Mouse (Mus musculus) T-helper 2 cell (primary cell): ENCODE data around the gene Dusp14.

Experiments
- in situ Hi-C: fragments of 300-600 bp; cut with MboI, MseI; formaldehyde crosslinking; loops from one replicate; pipeline ENCODE4 v1.15.1; 2025; ENCODE audit warnings: high pct_unique_total_duplicates

The Dusp14 gene

GRCm38 (mm10) chr11:84069034-84069370, at the start of gene Dusp14:
Dusp14 (minus strand) TSS chr11:84069261.
- in situ Hi-C loops = no loop called here

- in situ Hi-C loops = no loop called here
These were observed 48.4 kb upstream of the Dusp14 start for GRCm38 (mm10) chr11:84117431-84117830.

DNA sequence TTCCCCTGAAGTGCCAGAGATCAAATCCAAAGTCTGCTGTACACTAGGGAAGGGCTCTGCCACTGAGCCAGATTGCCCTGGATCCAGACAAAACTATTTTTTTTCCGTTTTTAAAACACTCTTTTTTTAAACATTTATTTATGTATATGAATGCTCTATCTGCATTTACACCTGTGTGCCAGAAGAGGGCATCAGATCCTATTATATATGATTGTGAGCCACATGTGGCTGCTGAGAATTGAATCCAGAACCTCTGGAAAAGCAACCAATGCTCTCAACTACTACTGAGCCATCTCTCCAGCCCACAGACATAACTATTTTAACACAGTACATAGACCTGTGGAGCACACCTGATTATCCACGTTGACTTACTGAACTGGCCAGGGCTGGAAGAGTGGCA, 47.2 kb upstream of the Dusp14 start:
- in situ Hi-C loops = no loop called here

- in situ Hi-C loops = no loop called here
These were observed 46.6 kb upstream of the Dusp14 start for GRCm38 (mm10) chr11:84115646-84116045.

- in situ Hi-C loops = no loop called here
These were observed 44.6 kb upstream of the Dusp14 start for GRCm38 (mm10) chr11:84113623-84114022.

GRCm38 (mm10) chr11:84107137-84107536, 38.1 kb upstream of the Dusp14 start:
- in situ Hi-C loops = no loop called here

- in situ Hi-C loops = no loop called here
These were observed 35.0 kb upstream of the Dusp14 start for GRCm38 (mm10) chr11:84104036-84104435.

GRCm38 (mm10) chr11:84101182-84101581, 32.1 kb upstream of the Dusp14 start:
- in situ Hi-C loops = no loop called here

- in situ Hi-C loops = no loop called here
These were observed 28.4 kb upstream of the Dusp14 start for GRCm38 (mm10) chr11:84097251-84097998.

- in situ Hi-C loops = no loop called here
These were observed 26.0 kb upstream of the Dusp14 start for GRCm38 (mm10) chr11:84095084-84095483.

DNA sequence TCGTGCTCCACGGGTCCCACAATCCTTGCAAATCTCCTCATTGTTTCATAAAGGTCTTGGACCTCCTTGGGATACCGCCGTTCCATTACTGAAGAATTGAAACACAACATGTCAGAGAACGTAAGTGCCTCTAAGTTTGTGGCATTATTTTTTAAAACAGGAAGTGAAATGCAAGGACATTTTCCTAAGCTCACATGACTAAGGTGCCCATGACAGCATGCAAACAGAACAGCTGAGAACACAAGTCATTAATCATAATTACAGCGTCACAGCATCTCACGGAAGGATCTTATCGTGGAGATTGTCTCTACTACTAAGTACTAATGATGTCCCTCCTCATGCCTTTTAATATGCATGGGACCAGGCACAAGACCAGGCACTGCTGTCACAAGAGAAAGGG, 21.5 kb upstream of the Dusp14 start:
- in situ Hi-C loops = no loop called here

DNA sequence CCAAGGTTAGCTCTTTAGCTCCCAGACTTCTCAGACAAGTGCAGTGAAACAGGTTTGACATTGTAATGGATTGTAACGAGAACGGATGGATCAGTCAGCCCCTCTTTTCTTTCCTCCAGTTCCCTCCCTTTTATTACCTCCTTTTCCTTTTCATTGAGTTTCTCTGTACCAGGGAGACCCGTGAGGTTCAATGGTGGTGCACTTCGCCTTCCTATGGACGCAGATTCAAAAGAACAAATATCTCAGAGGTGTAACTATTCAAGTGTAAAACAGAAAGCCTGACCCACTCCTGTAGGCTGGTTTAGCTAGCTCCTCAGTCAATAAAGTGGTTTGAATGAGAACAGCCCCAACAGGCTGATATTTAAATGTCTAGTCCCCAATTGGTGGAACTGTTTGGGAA, 12.8 kb upstream of the Dusp14 start:
- in situ Hi-C loops = no loop called here

DNA sequence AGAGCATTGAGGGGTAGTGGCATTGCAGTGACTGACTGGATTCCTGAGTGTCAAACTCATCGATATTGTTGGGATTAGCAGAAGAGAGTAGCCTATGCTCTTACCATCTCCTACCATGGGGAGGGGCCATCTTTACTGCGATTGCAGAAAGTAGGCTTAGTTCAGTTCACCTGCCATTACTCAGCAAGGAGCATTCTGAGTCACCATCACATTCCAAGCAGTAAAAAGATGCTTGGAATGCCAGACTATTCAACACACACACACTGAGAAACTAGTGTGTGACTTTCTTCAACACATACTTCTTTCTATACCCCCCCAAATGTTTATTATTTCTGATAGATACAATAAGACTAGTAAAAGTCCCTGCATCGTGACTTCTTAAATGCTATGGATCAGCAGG, 11.3 kb upstream of the Dusp14 start:
- in situ Hi-C loops = no loop called here

DNA sequence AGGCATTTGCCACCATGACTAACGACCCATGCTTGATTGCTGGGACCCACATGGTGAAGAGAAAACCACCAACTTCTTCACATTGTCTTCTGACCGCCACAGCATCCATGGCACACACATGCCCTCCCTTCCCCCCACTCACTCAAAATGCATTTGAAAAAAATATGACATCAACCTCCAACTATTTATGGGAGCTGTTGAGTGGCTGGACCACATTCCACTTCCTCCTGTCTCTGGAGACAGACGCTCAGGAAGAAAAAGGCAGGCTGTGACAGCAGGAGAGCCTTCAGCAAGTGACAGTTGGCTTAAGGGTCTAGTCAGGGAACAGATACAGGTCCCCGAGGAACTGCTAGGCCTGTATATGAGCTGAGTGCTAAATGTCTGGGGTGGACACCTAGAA, 10.8 kb upstream of the Dusp14 start:
- in situ Hi-C loops = no loop called here

- in situ Hi-C loops = no loop called here
These were observed 10.3 kb upstream of the Dusp14 start for GRCm38 (mm10) chr11:84079361-84079760.

- in situ Hi-C loops = no loop called here
These were observed 9.5 kb upstream of the Dusp14 start for GRCm38 (mm10) chr11:84078601-84079000.

DNA sequence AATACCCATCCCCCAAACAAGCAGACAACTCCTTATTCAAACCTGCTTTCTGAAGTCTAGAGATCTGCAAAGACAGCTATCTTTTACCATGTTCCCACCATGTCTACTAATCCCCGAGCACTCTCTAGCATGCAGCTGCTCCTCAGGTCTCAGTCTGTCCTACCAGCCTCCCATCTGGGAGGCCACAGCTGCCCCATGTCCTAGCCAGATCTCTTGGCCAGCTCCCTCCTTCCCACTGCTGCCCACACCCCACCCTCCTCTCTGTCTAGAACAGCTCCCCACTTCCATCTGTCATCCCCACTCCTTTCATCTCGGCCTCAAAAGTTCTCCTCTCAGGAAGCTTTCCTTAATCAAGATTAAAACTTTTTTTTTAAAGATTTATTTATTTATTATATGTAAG, 7.9 kb upstream of the Dusp14 start:
- in situ Hi-C loops = no loop called here

DNA sequence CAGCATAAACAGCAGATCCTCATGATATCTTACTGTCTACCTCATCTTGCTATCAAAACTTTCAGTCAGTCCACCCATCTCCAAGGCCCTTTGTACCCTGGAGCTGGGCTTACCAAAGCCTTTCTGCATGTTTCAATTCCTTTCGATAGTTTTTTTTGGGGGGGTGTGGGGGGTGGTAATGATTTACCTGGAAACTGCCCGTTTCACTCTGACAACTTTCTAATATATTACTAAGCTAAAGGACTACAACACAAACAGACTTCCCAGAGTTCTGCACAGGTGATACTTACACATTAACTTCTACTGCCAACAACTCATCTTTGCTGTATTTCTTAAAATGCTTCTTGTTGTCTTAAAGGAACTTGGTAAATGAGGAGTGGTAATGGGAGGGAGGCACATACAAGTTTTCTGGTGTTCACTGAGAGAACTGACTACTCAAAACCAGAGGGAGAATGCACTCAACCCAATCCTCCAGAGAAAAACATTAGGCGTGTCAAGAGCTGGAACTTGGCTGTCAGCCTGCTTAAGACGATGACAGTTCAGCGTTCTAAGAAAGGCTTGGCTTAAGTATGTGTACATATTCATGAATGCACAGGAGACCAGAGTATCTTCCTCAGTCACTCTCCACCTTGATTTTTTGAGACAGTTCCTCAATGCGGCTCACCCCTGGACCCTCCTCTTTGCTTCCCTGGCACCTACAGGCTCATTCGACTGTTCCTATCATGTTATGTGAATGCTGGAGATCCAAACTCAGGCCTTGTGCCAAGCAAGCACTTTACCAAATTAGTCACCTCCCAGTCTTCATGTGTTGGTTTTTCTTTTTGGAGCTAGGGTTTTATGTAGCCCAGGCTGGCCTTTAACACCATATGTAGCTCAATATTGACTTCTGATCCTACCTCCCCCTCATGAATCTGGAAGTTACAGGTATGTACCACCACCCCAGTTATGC, 5.0 kb upstream of the Dusp14 start:
- in situ Hi-C loops = no loop called here

DNA sequence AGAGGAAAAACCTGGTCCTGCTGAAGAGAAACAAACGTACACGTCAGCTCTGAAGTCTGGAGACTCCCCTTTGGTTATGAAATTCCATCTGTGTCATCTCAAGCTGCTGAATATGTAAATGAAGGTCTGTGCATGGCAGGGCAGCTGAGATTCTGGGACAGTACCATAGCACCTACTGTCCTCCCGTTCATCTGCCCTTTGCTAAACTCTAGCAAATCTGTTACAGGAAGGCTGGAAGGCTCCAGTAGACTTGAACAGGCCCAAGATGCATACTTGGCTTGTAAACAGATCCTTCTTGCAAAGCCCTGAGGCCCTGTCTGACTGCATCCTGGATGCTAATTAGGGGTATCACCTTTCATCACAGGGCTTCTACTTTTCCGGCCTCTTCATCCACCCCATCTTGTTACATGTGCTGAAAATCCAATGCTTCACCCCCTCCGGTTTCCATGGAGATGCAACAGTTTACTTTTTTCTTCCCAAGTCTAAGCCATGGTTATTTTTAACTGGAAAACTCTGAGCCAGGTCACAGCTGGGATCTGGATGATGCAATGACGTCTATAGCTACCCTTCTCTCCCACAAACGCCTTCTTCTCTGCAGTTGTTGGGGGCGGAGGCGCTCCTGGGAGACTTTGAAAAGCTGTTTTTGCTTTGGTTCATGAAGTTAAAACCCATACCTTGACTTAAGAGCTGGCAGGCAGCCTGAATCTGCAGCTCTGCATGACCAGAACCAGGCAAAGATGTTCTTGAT, 4.0 kb upstream of the Dusp14 start:
- in situ Hi-C loops = no loop called here

GRCm38 (mm10) chr11:84068191-84069033, 649 bp downstream of the Dusp14 start:
- in situ Hi-C loops = no loop called here

DNA sequence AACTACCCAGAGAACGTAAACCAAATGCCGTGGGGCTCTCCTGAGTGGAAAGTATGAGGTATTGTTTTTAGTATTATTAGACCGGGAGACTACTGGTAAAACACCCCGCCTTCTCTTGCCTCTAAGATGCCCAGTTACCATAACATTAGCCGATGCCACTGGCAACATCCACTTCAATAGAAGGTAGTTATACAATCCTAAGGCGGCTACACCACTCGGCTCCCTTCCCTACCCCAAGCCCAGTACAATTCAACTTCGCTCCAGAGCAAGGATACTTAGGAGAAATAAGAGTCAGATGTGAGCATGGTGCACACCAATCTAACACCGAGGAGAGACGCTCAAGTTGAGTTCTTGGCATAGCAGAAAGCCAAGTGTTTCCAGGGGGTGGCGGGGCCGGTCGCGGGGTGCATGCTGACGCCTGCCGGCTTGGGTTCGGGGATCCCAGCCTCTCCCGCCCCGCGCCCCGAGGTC, 1.3 kb downstream of the Dusp14 start:
- in situ Hi-C loops = no loop called here
